Mouse (Mus musculus) C2C12 (cell line): ENCODE data around the gene Popdc3. TPM values are rescaled to one million over a fixed set of nuclear protein-coding genes. Genes with fewer than 3 reads are reported as not detected.
"Not testable (repeated sequence)": the region's sequence is repeated elsewhere in the genome, so short reads cannot be mapped to it uniquely, and the experiment has no call there.

Experiments
- H3K27me3 ChIP-seq: one replicate; pipeline ENCODE4 v1.6.1; 2011; ENCODE audit not compliant: control insufficient read depth, insufficient read depth, insufficient read length
- H3K36me3 ChIP-seq: one replicate; pipeline ENCODE4 v1.6.1; 2011; ENCODE audit not compliant: control insufficient read depth, insufficient read depth
- H3K4me3 ChIP-seq: one replicate; pipeline ENCODE4 v1.5.1; 2011; ENCODE audit warnings: mild to moderate bottlenecking, control low read depth; ENCODE audit not compliant: poor library complexity, insufficient read depth, severe bottlenecking
- H3K79me2 ChIP-seq: one replicate; pipeline ENCODE4 v1.6.1; 2011; ENCODE audit not compliant: control insufficient read depth, insufficient read depth
- H3K79me3 ChIP-seq: one replicate; pipeline ENCODE4 v1.6.1; 2011; ENCODE audit warnings: low read depth, control low read depth
- H3ac ChIP-seq: one replicate; pipeline ENCODE3; 2011; ENCODE audit warnings: low read depth; ENCODE audit not compliant: control insufficient read depth, insufficient read length
- CEBPB ChIP-seq: IDR thresholded peaks from one replicate; pipeline ENCODE4 v1.6.1; 2011; ENCODE audit warnings: low read depth, mild to moderate bottlenecking, control low read depth, moderate library complexity
- CTCF ChIP-seq: IDR thresholded peaks from one replicate; pipeline ENCODE4 v1.5.1; 2011; ENCODE audit not compliant: control insufficient read depth, insufficient read depth, insufficient read length
- FOSL1 ChIP-seq: IDR thresholded peaks from one replicate; pipeline ENCODE4 v1.8.0; 2011; ENCODE audit warnings: mild to moderate bottlenecking, low read length; ENCODE audit not compliant: poor library complexity, insufficient read depth, severe bottlenecking
- MAX ChIP-seq: IDR thresholded peaks from one replicate; pipeline ENCODE4 v1.6.1; 2011; ENCODE audit warnings: mild to moderate bottlenecking, control low read depth
- MYOD1 ChIP-seq: IDR thresholded peaks from one replicate; pipeline ENCODE4 v1.6.1; 2011; ENCODE audit warnings: low read depth; ENCODE audit not compliant: control insufficient read depth, insufficient read length
- MYOG ChIP-seq: IDR thresholded peaks from one replicate; pipeline ENCODE4 v1.6.1; 2011; ENCODE audit not compliant: control insufficient read depth, insufficient read length; ENCODE audit errors: extremely low read depth
- USF1 ChIP-seq: IDR thresholded peaks from one replicate; pipeline ENCODE4 v1.6.1; 2011; ENCODE audit warnings: low read depth, mild to moderate bottlenecking, control low read depth, moderate library complexity
- long read RNA-seq, 2 experiments: library from polyadenylated mRNA; unstranded; transcript quantifications; one replicate each; pipeline ENCODE4 v2.0.0; 2019 to 2020
- polyA plus RNA-seq: library from polyadenylated mRNA; unstranded; fragments of >200 nt; fragmentation: generic; extraction: Trizol; gene quantifications from one replicate; pipeline ENCODE4 v1.2.1, GENCODE M21; 2012; ENCODE audit warnings: missing spikeins

The Popdc3 gene
- 69.9 TPM for polyA plus RNA-seq
- long read RNA-seq, experiment 1, transcript Popdc3-201 (4 exons, 1,853 nt), result major isoform, 43 of 236 reads
- long read RNA-seq, experiment 1, partial matches to known transcripts, result 65 of 236 reads
- long read RNA-seq, experiment 1, other reads (novel, unspliced or antisense), result 125 of 236 reads
- long read RNA-seq, experiment 2, transcript Popdc3-201 (4 exons, 1,853 nt), result major isoform, 78 of 210 reads
- long read RNA-seq, experiment 2, transcript Popdc3-202 (4 exons, 1,369 nt), result minor isoform, 8 of 210 reads
- long read RNA-seq, experiment 2, partial matches to known transcripts, result 13 of 210 reads
- long read RNA-seq, experiment 2, other reads (novel, unspliced or antisense), result 111 of 210 reads

DNA sequence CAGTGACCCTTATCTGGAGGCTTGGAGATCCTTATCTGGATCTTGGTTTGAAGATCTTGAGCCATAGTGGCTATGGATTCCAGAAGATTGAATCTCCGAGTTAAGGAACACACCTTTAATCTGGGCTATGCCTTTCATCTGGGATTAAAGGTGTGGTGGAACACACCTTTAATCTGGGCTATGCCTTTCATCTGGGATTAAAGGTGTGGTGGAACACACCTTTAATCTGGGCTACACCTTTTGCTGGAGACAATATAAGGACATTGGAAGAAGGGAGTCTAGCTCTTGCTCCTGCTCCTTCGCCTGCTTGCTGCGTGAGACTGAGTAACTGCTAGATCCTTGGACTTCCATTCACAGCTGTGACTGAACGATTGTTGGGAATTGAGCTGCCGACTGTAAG, at the start of gene Popdc3:
Popdc3 (plus strand) TSS at position 301 of the 400 bp plus-strand sequence.
- H3K79me3 ChIP-seq, H3ac ChIP-seq, H3K36me3 ChIP-seq, H3K79me2 ChIP-seq, H3K27me3 ChIP-seq, H3K4me3 ChIP-seq: not testable (repeated sequence)

DNA sequence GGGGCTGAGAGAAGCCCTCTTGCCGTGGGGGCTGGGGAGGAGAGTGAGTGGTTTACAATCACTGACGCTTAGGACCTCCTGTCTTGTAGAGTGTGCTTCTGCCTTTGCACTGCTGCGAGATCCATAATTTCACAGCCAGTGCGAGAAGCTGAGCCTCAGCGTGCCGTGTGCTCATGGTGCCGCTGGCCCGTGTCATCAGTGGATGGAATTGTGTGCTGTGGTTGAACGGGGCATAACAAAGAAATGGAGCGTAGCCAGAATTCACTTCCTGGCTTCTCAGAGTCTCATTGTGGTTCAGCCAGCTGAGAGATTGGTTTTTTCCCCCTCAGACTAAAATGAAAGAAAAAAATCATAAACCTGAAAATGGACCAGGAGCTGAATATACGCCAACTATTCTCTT, 48.8 kb upstream of the Popdc3 start:
- H3K79me2 ChIP-seq, result peaks cover 29% of the 10 kb centered on the region
- H3K4me3 ChIP-seq, result no peak overlapping the region
- H3K27me3 ChIP-seq, result no peaks in the 10 kb centered on the region
- no peak overlapping the region for H3ac ChIP-seq
- H3K79me3 ChIP-seq, result peaks cover 20% of the 10 kb centered on the region
- H3K36me3 ChIP-seq, result peaks cover 81% of the 10 kb centered on the region
- TF ChIP-seq FOSL1 (no peak), USF1 (no peak), MYOD1 (no peak), MAX (no peak), MYOG (no peak), CEBPB (no peak), CTCF (no peak)

DNA sequence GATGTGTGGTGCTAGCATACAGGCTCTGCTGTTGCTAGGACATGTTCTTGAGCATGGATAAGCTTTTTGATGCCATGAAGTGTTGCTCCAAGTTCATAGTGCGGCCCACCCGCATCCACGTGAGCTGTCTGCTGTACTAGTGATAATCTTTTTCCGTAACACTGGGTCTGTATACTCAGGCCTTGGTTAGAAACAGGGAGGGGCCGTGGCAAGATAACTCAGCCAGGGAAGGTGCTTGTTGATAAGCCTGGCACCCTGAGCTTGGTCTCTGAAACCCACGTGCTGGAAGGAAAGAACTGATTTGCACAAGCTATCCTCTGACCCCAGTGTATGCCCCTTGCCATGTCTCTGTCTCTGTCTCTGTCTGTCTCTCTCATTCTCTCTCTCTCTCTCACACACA, 47.9 kb upstream of the Popdc3 start:
- H3K27me3 ChIP-seq, result no peaks in the 10 kb centered on the region
- peaks cover 83% of the 10 kb centered on the region for H3K36me3 ChIP-seq
- peaks cover 26% of the 10 kb centered on the region for H3K79me3 ChIP-seq
- no peak overlapping the region for H3ac ChIP-seq
- no peak for TF ChIP-seq FOSL1
- no peak for TF ChIP-seq MYOD1
- no peak for TF ChIP-seq CTCF
- TF ChIP-seq CEBPB, result no peak
- no peak for TF ChIP-seq MAX
- no peak for TF ChIP-seq MYOG
- no peak for TF ChIP-seq USF1
- H3K4me3 ChIP-seq, result no peak overlapping the region
- H3K79me2 ChIP-seq, result peaks cover 36% of the 10 kb centered on the region

DNA sequence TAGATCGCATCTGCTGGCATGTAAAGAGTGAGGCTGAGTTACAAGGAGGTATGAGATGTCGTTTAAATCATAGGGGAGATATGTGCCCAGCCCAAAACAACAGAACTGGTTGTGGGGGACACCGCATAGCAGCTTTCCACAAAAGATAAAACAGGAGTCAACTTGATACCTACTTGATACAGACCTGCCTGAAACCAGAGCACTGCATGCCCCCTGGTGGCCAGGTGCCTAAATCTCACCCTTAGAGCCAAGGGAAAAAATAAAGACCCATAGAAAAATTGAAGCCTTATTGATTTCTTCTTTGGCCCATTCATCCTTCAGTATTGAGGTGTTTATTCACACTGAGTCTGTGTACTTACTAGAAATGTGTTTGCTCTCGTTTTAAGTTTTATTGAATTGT, 45.5 kb upstream of the Popdc3 start:
- H3K4me3 ChIP-seq, result no peak overlapping the region
- peaks cover 26% of the 10 kb centered on the region for H3K79me3 ChIP-seq
- H3ac ChIP-seq, result no peak overlapping the region
- H3K36me3 ChIP-seq, result peaks cover 81% of the 10 kb centered on the region
- peaks cover 55% of the 10 kb centered on the region for H3K79me2 ChIP-seq
- no peaks in the 10 kb centered on the region for H3K27me3 ChIP-seq
- TF ChIP-seq MYOG (no peak), FOSL1 (no peak), CTCF (no peak), USF1 (no peak), MYOD1 (no peak), MAX (no peak), CEBPB (no peak)

DNA sequence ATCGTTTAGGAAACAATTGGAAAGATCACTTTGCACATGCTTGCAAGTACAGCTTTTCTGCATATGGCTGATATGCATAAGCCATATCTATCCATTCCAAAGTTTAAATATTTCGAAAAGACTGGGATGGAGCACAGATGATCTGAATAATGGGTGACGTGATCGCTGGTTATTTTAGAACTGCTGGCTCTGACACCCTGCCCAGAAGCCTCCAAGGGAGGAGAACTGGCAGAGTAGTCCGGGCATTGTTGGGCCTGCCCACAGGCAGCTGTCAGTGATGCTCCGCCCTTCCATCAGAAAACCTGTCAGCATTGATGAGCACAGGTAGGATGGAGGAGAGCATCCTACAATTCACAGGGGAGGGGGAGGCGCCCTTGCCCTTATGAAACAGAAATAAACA, 41.1 kb upstream of the Popdc3 start:
- Histone ChIP-seq H3K36me3 (peaks cover 63% of the 10 kb centered on the region), H3K4me3 (no peak overlapping the region), H3K27me3 (no peaks in the 10 kb centered on the region), H3K79me3 (peaks cover 24% of the 10 kb centered on the region), H3K79me2 (peaks cover 68% of the 10 kb centered on the region), H3ac (no peak overlapping the region)
- TF ChIP-seq USF1, result no peak
- TF ChIP-seq MYOG, result no peak
- no peak for TF ChIP-seq MYOD1
- no peak for TF ChIP-seq MAX
- no peak for TF ChIP-seq FOSL1
- TF ChIP-seq CTCF, result no peak
- TF ChIP-seq CEBPB, result no peak

DNA sequence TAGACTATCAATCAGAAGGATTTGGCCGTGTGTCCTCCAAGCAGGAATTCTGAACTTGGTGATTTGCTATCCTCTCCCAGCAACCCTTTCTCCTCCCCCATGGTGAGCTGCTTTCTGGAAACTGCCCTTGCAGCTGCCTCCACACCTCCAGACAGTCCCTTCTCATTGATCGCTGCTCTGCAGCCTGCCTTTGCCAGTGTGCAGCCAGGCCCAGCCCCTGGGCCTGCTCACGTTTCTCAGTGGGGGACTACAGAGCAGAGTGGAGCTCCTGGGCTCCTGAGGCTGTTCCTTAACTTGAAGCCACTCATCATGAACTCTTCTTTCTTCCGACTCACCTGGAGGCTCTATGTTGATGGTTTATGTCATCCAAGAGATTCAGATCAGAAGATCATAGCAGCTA, 38.0 kb upstream of the Popdc3 start:
- Histone ChIP-seq H3K79me3 (peaks cover 2% of the 10 kb centered on the region), H3K36me3 (peaks cover 62% of the 10 kb centered on the region), H3K79me2 (peaks cover 47% of the 10 kb centered on the region), H3ac (no peak overlapping the region), H3K4me3 (no peak overlapping the region), H3K27me3 (no peaks in the 10 kb centered on the region)
- TF ChIP-seq MYOD1 (no peak), USF1 (no peak), CTCF (no peak), FOSL1 (no peak), CEBPB (no peak), MAX (no peak), MYOG (no peak)
